Mouse (Mus musculus): Measurements from ENCODE around the gene Nyap1.

The Nyap1 gene

DNA sequence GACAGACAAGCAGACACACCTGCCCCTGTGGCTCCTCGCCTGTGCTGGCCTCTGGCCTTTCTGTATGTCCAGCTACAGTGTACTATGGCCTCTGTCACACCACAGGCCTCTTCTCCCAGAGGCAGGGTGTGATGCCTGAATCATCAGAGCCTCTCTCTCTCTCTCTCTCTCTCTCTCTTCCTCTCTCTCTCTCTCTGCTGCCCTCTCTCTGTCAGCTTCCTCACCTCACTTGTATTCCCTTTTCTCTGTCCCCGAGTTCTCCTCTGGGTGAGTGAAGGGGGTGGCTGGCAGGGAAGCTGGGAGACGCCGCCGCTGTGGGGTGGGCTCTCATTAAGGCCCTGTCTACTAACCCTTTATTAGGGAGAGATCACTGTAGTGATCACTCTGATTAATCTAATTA lies 2.9 kb downstream of the Nyap1 start:
- TF ChIP-seq GATA4 (IDR thresholded peaks at IDR 0.05; ENCODE audit: insufficient replicate concordance, low read length), result no peak

DNA sequence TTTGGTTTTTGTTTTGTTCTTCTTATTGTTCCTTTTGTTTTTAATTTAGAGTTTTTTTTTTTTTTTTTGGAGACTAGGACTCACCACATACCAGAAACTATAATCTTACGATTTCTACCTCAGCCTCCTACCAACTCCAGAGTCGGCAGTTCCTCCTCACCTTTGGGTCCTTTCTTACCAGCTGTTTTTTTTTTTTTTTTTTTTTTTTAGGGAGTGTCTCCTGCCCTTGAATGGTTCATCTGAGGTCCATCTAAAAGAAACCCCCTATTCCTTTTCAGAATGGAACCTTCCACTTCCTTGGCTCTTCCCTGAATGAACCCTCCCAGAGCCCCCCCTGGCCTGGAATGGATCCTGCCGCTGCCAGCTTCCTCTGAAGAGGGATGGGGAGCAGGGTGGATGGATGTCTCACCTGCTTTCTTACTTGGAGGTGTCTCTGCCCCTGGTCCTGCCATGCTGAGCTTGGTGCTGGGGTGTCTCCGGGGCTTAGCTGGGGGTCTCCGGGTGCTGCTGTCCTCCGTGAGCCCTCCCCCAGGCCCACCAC lies 3.9 kb downstream of the Nyap1 start:
- TF ChIP-seq GATA4 (IDR thresholded peaks at IDR 0.05; ENCODE audit: insufficient replicate concordance, low read length), result no peak

DNA sequence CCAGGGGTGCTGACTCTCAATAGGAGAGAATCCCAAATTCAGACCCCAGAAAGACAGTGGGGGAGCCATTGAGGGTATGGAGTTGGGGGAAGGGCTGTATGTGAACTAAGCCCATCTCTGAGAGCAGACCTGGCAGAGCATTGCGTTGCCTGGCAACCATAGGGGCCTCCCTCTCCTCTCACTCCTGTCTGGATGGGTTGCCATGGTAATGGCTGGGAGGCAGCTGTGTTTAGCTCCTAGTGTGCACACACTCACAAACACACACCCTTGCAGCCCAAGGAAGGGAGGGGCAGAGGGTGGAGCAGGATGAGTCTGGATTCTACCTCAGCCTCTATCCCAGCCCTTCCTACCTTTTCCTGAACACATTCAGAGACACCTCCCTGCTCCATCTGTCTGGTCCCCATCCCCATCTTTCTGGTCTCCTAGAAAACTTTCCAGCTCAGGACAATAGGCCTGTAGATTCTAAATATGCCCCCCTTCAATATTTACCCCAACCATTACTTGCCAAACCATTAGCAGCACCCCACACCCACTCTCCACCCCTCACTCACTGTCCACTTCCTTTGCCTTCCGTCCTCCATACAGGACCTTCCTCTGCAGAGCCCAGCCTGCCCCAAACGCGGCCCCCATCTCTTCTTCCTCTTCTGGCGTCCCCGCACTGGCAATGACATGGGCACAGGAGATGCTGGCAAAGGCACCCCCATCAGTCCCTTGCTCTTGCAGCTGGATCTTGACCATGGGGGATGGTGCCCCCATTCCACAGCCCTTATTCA lies 6.9 kb downstream of the Nyap1 start:
- no peak for TF ChIP-seq GATA4 (IDR thresholded peaks at IDR 0.05; ENCODE audit: insufficient replicate concordance, low read length)

DNA sequence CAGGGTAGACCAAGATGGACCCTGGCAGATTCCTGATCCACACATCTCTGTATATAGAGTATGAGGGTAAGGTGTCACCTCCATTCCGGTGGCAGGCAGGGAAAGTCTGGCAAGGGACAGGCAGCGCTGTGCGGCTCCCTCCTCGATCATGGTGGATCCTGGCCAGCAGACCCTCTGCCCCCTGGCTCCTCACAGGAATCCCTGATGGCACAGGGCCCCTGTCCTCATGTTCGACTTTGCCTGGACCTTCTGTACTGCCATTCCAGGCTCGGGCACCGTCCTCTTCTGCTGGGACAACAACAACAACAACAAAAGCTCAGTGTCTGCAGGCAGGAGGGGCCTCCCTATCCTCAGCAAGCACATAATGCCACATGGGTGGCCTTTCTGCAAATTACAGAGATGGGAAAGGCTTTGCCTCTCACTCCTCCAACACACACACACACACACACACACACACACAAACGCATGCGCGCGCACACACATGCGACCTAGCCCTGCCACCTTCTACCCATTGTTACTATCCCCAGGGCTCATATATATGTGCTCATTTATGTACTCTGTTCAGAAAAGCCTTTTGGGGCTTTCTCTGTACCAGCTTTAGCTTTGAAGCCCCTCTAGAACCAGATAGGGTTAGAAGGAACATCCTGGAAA lies 7.6 kb downstream of the Nyap1 start:
- TF ChIP-seq GATA4 (IDR thresholded peaks at IDR 0.05; ENCODE audit: insufficient replicate concordance, low read length), result no peak

DNA sequence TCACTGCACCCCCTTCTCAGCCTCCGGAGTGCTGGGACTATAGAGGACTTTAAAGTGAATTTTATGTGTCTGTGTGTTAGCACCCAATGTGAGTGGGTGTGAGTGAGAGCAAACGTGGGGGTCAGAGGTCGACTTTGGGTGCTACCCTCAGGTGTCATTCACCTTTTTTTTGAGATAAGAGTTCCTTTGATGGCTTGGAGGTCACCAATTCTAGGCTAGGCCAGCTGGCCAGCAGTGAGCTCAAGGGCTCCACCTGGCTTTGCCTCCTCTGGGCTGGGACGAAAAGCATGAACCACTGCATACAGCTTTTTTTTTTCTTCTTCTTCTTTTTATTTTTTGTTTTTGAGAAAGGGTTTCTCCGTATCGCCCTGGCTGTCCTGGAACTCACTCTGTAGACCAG lies 14.6 kb downstream of the Nyap1 start:
- peak; percentile 43; the same call in 1 of the 2 replicates for TF ChIP-seq GATA4 (IDR thresholded peaks at IDR 0.05; ENCODE audit: insufficient replicate concordance, low read length)

DNA sequence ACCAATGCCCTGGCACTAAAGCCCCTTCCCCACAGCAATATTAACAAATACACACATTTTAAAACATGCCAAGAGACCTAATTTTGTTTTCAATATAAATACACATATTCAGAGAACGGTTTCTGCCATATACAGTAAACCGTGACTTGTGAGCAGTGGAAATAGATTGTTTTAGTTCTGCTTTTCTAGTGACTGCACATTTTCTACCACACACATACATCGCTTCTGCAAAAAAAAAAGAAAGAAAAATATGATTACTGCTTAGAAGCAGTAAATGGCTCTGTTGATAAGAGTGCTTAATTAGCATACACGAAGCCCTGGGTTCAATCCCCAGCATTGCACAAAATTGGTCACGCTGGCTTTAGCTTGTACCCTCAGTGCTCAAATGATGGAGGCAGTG lies 17.6 kb downstream of the Nyap1 start:
- TF ChIP-seq GATA4 (IDR thresholded peaks at IDR 0.05; ENCODE audit: insufficient replicate concordance, low read length), result no peak

DNA sequence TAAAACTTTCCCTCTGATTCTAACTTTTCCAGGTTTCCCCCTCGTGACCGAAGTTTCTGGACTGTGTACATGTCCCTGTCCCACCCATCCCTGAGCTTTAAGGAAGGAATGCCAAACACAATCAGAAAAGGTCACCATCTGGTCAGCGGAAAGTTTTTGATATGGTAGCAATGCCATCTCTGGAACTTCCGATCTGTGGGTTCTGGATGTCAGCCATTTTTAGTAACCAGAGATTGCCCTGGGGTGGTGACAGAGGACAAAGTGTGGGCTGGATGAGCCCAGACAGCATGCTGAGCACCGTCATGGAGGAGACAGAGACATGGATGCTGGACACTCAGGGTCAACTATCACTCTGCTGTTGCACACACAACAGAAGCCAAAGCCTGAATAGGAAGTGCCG lies 22.3 kb downstream of the Nyap1 start:
- TF ChIP-seq GATA4 (IDR thresholded peaks at IDR 0.05; ENCODE audit: insufficient replicate concordance, low read length), result peak; percentile 81

DNA sequence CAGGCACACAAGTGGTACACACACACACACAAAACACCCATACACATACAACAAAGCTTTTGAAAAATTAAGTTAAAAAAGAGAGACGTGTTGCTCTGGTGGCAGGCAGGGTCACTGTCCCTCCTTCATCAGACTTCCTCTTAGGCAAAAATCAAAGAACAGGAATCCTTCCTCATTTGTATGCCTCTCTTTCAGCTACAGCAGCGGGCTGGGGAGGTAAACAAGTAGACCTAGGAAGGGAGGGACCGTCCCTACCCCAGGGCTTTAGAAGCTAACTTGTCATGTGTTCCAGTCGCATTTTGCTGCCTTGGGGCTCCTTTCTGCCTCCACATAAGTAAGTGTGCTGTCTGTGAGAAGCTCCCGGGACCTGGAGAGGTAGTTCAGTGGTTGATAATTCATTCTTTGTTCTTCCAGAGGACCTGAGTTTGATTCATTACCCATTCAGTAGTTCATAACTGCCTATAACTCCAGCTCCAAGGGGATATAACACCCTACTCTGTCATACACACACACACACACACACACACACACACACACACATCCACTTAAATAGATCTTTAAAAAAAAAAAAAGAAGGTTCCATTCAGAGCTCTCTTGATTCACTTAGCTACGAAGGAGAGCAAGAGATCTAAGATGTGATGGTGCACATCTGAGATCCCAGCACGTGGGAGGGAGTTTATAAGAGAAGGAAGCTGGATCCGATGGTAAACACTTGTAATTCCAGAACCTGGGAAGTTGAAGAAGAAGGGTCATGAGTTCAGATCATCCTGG lies 23.2 kb downstream of the Nyap1 start:
- no peak for TF ChIP-seq GATA4 (IDR thresholded peaks at IDR 0.05; ENCODE audit: insufficient replicate concordance, low read length)

DNA sequence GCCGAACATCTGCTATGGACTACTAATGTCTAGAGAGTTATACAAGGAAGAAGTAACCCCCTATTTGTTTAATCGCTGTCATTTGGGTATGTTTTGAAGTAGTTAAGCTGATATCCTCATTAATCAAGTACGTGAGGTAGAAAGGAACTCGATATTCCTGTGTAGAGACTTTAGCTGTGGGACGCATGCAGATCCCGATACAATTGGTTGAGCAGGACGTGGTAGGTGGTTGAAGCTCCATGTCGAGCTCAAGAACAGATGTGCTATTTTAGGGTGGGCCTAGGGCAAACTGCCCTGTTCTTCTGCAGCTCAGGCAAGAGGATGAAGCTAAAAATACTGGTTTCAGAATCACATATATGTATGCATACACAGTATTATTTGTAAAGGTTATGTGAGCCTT lies 25.7 kb downstream of the Nyap1 start:
- no peak for TF ChIP-seq GATA4 (IDR thresholded peaks at IDR 0.05; ENCODE audit: insufficient replicate concordance, low read length)

DNA sequence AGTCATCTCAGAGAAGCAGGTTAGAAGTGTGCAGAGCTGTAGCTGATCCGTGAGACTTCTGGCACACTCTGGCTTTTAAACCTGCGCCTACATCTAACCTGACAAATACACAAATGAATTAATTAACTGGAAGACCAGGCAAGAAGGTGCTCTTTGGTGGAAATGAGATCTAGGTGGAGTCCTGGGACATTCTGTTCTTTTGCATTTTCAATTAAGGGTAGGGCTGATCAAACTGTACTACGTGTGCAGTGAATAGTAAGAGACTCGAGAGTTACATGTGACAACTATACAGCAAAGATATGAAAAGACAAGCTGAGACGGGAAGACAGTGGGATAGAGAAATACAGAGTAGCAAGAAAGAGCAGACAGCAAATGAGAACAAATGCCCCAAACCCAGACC lies 28.0 kb downstream of the Nyap1 start:
- TF ChIP-seq GATA4 (IDR thresholded peaks at IDR 0.05; ENCODE audit: insufficient replicate concordance, low read length), result no peak

DNA sequence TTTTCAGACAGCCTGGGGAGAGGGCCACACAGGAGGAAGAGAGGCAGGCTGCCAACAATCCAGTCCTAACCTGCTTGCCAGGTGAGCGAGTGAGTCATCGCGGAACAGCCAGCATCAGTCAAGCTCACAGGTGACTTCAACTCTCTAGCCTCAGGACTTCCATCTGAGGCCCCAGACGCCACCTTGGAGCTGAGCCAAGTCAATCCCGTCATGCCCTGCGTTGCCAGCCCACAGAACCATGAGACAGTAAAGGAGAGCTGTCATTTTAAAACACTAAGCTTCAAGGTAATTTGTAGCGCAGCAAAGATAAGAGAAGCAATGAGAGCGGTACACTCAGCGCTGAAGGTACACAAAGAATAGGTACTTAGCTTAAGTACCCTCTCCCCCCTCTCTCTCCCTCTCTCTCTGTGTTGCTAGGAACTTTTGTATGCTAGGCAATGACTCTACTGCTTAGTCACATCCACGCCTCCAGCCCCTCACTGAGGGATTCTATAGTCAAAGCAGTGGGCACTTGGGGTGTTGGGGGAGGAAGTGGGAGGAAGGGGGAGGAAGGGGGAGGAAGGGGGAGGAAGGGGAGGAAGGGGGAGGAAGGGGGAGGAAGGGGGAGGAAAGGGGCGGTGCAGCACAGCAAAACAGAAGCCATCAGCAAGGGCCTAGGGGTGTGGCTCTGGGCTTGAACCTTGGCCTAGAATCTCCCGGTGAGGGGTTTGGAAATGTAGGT lies 34.3 kb downstream of the Nyap1 start:
- no peak for TF ChIP-seq GATA4 (IDR thresholded peaks at IDR 0.05; ENCODE audit: insufficient replicate concordance, low read length)

DNA sequence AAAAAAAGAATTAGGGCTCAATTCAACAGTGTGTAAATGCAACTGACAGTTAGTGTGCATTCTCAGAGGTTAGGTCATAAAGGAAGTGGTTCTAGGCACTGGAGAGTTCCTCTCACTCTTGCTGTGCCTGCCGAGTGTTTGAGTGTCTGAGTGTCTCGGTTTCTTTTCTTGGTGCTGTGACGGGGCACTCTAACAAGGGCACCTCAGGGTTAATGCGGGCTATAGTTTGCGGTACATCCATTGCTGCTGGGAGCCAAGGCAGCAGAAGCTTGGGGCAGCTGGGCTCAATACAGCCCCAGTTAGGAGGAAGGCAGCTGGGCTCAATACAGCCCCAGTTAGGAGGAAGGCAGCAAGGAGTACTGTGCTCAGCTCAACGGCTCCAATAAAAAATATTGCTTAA lies 36.2 kb downstream of the Nyap1 start:
- no peak for TF ChIP-seq GATA4 (IDR thresholded peaks at IDR 0.05; ENCODE audit: insufficient replicate concordance, low read length)

DNA sequence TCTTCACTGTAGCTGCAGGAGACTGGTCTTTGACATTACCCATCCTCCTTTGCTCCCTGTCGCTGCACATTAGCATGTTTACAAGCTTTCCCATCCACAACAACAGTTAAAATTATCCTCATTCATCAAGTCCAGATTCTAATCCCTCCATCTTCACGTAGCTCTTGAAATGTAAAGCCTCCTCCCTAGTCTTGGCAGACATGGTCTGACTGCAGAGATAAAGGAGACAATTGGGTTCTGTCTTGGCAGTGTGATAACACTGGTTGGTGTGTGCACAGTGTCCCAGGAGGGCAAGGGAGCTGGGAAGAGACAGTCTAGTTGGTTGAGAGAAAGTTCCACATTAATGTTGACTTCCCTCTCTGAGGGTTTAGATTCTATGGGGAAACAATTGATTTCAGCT lies 41.6 kb downstream of the Nyap1 start:
- no peak for TF ChIP-seq GATA4 (IDR thresholded peaks at IDR 0.05; ENCODE audit: insufficient replicate concordance, low read length)

DNA sequence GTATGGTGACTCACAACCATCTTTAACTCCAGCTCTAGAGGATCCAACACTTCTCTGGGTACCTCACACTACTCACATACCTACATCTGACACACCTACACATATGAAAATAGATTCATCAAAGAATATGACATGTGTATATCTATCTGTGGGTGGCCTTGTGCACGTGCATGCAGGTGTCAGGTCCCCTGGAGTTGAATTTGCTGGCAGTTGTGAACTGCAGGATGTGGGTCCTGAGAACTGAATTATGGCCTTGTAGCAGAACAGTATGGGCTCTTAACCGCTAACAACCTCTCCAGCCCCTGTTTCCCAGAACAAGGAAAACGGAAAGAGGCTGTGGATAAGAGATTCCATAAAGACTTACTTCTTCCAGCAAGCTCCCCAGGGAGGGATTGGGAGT lies 42.3 kb downstream of the Nyap1 start:
- no peak for TF ChIP-seq GATA4 (IDR thresholded peaks at IDR 0.05; ENCODE audit: insufficient replicate concordance, low read length)

DNA sequence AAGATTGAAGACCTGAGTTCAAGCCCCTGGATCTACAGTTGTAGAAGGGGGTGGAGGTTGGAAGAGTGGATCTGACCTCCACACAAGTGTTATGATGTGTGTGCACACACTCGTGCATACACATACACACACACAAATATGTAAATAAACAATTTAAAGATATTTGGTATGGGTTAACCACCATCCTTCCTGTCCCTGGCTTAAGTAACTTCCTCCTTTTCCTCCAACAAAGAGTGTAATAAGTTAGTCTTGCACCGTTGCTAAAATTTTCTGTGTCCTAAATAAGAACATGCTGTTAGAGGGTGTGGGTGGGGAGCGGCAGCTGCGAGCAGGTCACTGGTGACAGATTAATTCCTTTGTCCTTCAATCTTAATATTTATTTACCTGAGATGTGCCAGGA lies 45.5 kb downstream of the Nyap1 start:
- TF ChIP-seq GATA4 (IDR thresholded peaks at IDR 0.05; ENCODE audit: insufficient replicate concordance, low read length), result no peak
